Mouse (Mus musculus): ENCODE results near the gene Arhgap32.

GRCm38 (mm10) chr9:32110376-32110775 lies 5.6 kb upstream of the Arhgap32 start:
- TF ChIP-seq CTCF (IDR thresholded peaks at IDR 0.05; ENCODE audit: low read depth) (no peak), EP300 (IDR thresholded peaks at IDR 0.05; ENCODE audit: low read depth) (no peak)
